Mouse (Mus musculus) megakaryocyte, embryonic 14.5 days (primary cell): Measurements from ENCODE around the gene Il21.

ENCODE experiments used
- FLI1 ChIP-seq: IDR thresholded peaks from 2 replicates; pipeline ENCODE4 v1.6.1; 2012; ENCODE audit warnings: low read length, inconsistent platforms, mixed read lengths
- GATA1 ChIP-seq: IDR thresholded peaks from 3 replicates; pipeline ENCODE4 v1.6.1; 2012; ENCODE audit warnings: mixed read lengths, low read length, inconsistent platforms, borderline replicate concordance

- TF ChIP-seq FLI1: no peak
- no peak for TF ChIP-seq GATA1
Measured at GRCm38 (mm10) chr3:37198302-37198701, 34.1 kb downstream of the Il21 start.
